Mouse (Mus musculus): Measurements from ENCODE around the gene Adam8. TPM values are rescaled to one million over a fixed set of nuclear protein-coding genes. Genes with fewer than 3 reads are reported as not detected.

Adam8 gene
- total and polyA plus RNA-seq, 3 experiments = 1.9 to 3.4 (median 3.3) TPM

GRCm38 (mm10) chr7:139946032-139946431, 46.3 kb downstream of the Adam8 start:
- no peak for DNase-seq

- DNase-seq = no peak
Measured at GRCm38 (mm10) chr7:139945516-139945915, 46.8 kb downstream of the Adam8 start.

GRCm38 (mm10) chr7:139944291-139945240, 47.8 kb downstream of the Adam8 start:
- no peak for DNase-seq

- peak; percentile 67 for DNase-seq
Measured at GRCm38 (mm10) chr7:139943674-139944281, 48.6 kb downstream of the Adam8 start, which contains the start of gene Utf1. Utf1 (plus strand) TSS chr7:139943789.

- no peak for DNase-seq
Measured at GRCm38 (mm10) chr7:139940476-139941209, 51.7 kb downstream of the Adam8 start.

GRCm38 (mm10) chr7:139937810-139938209, 54.6 kb downstream of the Adam8 start:
- DNase-seq = no peak

GRCm38 (mm10) chr7:139937138-139937537, 55.2 kb downstream of the Adam8 start:
- no peak for DNase-seq

- DNase-seq = no peak
Measured at GRCm38 (mm10) chr7:139936705-139937104, 55.7 kb downstream of the Adam8 start.

- peak; percentile 51 for DNase-seq
Measured at GRCm38 (mm10) chr7:139930732-139931131, 61.6 kb downstream of the Adam8 start.

Small RNA genes lying within 50 kb of the gene (microRNA-seq; reads per million reads assigned to microRNA genes)
- 11.0 to 15.3 reads per million in 2 experiments for gene Mir202
- gene Mir7062 = 0 to 0.41 reads per million in 2 experiments
- 0 reads per million in 2 experiments for gene mmu-mir-7686

Other genes starting within 250 kb of the Adam8 start
- 1 to 10 TPM; 2.6 to 4.5 TPM for gene Adgra1, start 158.4 kb downstream of the Adam8 start, total RNA-seq (2021)
- gene Adgra1, start 158.4 kb downstream of the Adam8 start, polyA plus RNA-seq (2012; rRNA removed) = 3.4 and 4.5 TPM in 2 replicates
- gene Kndc1, start 97.9 kb downstream of the Adam8 start, total RNA-seq (2021) = under 1 TPM; 0.59 to 0.66 TPM
- gene Kndc1, start 97.9 kb downstream of the Adam8 start, polyA plus RNA-seq (2012; rRNA removed) = 0.53 and 0.54 TPM in 2 replicates
- not detected for gene Utf1, start 48.8 kb downstream of the Adam8 start, total RNA-seq (2021)
- gene Utf1, start 48.8 kb downstream of the Adam8 start, polyA plus RNA-seq (2012; rRNA removed) = 0.10 and 0.22 TPM in 2 replicates
- not detected for gene 6430531B16Rik, start 13.8 kb downstream of the Adam8 start, total RNA-seq (2021)
- gene 6430531B16Rik, start 13.8 kb downstream of the Adam8 start, polyA plus RNA-seq (2012; rRNA removed) = 0.19 and 0.80 TPM in 2 replicates
- 10 to 100 TPM; 22.2 to 23.7 TPM for gene Zfp511, start 43.8 kb upstream of the Adam8 start, total RNA-seq (2021)
- 49.2 and 63.9 TPM in 2 replicates for gene Zfp511, start 43.8 kb upstream of the Adam8 start, polyA plus RNA-seq (2012; rRNA removed)
- 10 to 100 TPM; 26.6 to 26.8 TPM for gene Tubgcp2, start 44.1 kb upstream of the Adam8 start, total RNA-seq (2021)
- gene Tubgcp2, start 44.1 kb upstream of the Adam8 start, polyA plus RNA-seq (2012; rRNA removed) = 13.5 and 16.4 TPM in 2 replicates
- gene Msx3, start 56.5 kb upstream of the Adam8 start, total RNA-seq (2021) = not detected
- gene Msx3, start 56.5 kb upstream of the Adam8 start, polyA plus RNA-seq (2012; rRNA removed) = not detected in 2 replicates
- 1 to 10 TPM; 5.7 to 5.9 TPM for gene Caly, start 90.0 kb upstream of the Adam8 start, total RNA-seq (2021)
- 13.9 and 21.2 TPM in 2 replicates for gene Caly, start 90.0 kb upstream of the Adam8 start, polyA plus RNA-seq (2012; rRNA removed)
- gene Prap1, start 100.8 kb upstream of the Adam8 start, total RNA-seq (2021) = not detected
- not detected in 2 replicates for gene Prap1, start 100.8 kb upstream of the Adam8 start, polyA plus RNA-seq (2012; rRNA removed)
- gene Fuom, start 109.9 kb upstream of the Adam8 start, total RNA-seq (2021) = 10 to 100 TPM; 61.9 to 72.5 TPM
- gene Fuom, start 109.9 kb upstream of the Adam8 start, polyA plus RNA-seq (2012; rRNA removed) = 89.3 and 100 TPM in 2 replicates
- 10 to 100 TPM; 19.4 to 22.6 TPM for gene Paox, start 123.2 kb upstream of the Adam8 start, total RNA-seq (2021)
- 14.9 and 18.9 TPM in 2 replicates for gene Paox, start 123.2 kb upstream of the Adam8 start, polyA plus RNA-seq (2012; rRNA removed)
- gene Echs1, start 123.9 kb upstream of the Adam8 start, total RNA-seq (2021) = 100 to 1,000 TPM; 395 to 540 TPM
- gene Echs1, start 123.9 kb upstream of the Adam8 start, polyA plus RNA-seq (2012; rRNA removed) = 136 and 147 TPM in 2 replicates
- 10 to 100 TPM; 27.4 to 38.2 TPM for gene Mtg1, start 145.0 kb upstream of the Adam8 start, total RNA-seq (2021)
- 19.0 and 22.6 TPM in 2 replicates for gene Mtg1, start 145.0 kb upstream of the Adam8 start, polyA plus RNA-seq (2012; rRNA removed)
- 1 to 10 TPM in 1 of 2 experiments, under 1 TPM in 1; 0.55 to 1.2 TPM for gene Sprn, start 162.3 kb upstream of the Adam8 start, total RNA-seq (2021)
- 0.99 and 2.4 TPM in 2 replicates for gene Sprn, start 162.3 kb upstream of the Adam8 start, polyA plus RNA-seq (2012; rRNA removed)
- gene Olfr522, start 172.2 kb upstream of the Adam8 start, total RNA-seq (2021) = not detected
- not detected in 2 replicates for gene Olfr522, start 172.2 kb upstream of the Adam8 start, polyA plus RNA-seq (2012; rRNA removed)
- not detected for gene Olfr523, start 180.7 kb upstream of the Adam8 start, total RNA-seq (2021)
- not detected in 2 replicates for gene Olfr523, start 180.7 kb upstream of the Adam8 start, polyA plus RNA-seq (2012; rRNA removed)
- gene Olfr524, start 213.4 kb upstream of the Adam8 start, total RNA-seq (2021) = not detected
- gene Olfr524, start 213.4 kb upstream of the Adam8 start, polyA plus RNA-seq (2012; rRNA removed) = not detected in 2 replicates
- not detected for gene Cd163l1, start 225.7 kb upstream of the Adam8 start, total RNA-seq (2021)
- gene Cd163l1, start 225.7 kb upstream of the Adam8 start, polyA plus RNA-seq (2012; rRNA removed) = 0.08 TPM in 1 of 2 replicates, not detected in the other

All from adrenal gland, adult 2 months (tissue).